Mouse (Mus musculus) stomach, postnatal 0 days (tissue): Measurements from ENCODE around the gene Acot4. TPM values are rescaled to one million over a fixed set of nuclear protein-coding genes. Genes with fewer than 3 reads are reported as not detected.

Source experiments
- ATAC-seq: fragments of 200-750 bp; cut with Nextera tagmentation; 2 replicates; pipeline ENCODE4 v1.8.0; 2017; ENCODE audit not compliant: low FRiP score, low TSS enrichment
- DNase-seq: peaks from one replicate; pipeline ENCODE4 v3.0.0-alpha.2; 2016; ENCODE audit warnings: low spot score
- H3K27ac ChIP-seq: fragments of 300-500 bp; sonication (generic); replicated peaks from 2 replicates; pipeline ENCODE4 v1.5.1; 2014; ENCODE audit warnings: mild to moderate bottlenecking, control low read depth
- H3K27me3 ChIP-seq: fragments of 300-500 bp; sonication (generic); 2 replicates; pipeline ENCODE4 v1.6.1; 2014; ENCODE audit warnings: low read length; ENCODE audit not compliant: control insufficient read depth, insufficient read depth
- H3K36me3 ChIP-seq: fragments of 300-500 bp; sonication (generic); 2 replicates; pipeline ENCODE4 v1.6.1; 2014; ENCODE audit warnings: low read length, mixed read lengths; ENCODE audit not compliant: control insufficient read depth, insufficient read depth
- H3K4me1 ChIP-seq: fragments of 300-500 bp; sonication (generic); replicated peaks from 2 replicates; pipeline ENCODE4 v1.6.1; 2014; ENCODE audit warnings: antibody characterized with exemption; ENCODE audit not compliant: control insufficient read depth, insufficient read depth
- H3K4me2 ChIP-seq: fragments of 300-500 bp; sonication (generic); replicated peaks from 2 replicates; pipeline ENCODE4 v1.6.1; 2014; ENCODE audit warnings: low read depth, mild to moderate bottlenecking, control low read depth, moderate library complexity
- H3K4me3 ChIP-seq: fragments of 300-500 bp; sonication (generic); 2 replicates; pipeline ENCODE4 v1.5.1; 2014; ENCODE audit warnings: low read depth, low read length, control low read depth
- H3K9ac ChIP-seq: fragments of 300-500 bp; sonication (generic); 2 replicates; pipeline ENCODE4 v1.6.1; 2014; ENCODE audit warnings: mild to moderate bottlenecking, low read length, control low read depth, mixed read lengths
- H3K9me3 ChIP-seq: fragments of 300-500 bp; sonication (generic); 2 replicates; pipeline ENCODE4 v1.6.1; 2016; ENCODE audit warnings: low read length; ENCODE audit not compliant: control insufficient read depth
- CTCF ChIP-seq: IDR thresholded peaks from 2 replicates; pipeline ENCODE4 v1.5.1; 2016; ENCODE audit warnings: antibody characterized with exemption, low read depth, mild to moderate bottlenecking, moderate library complexity
- EP300 ChIP-seq: optimal IDR thresholded peaks from 2 replicates; pipeline ENCODE3; 2016; ENCODE audit warnings: antibody characterized with exemption
- WGBS: fragments of 180-500 bp; shearing (Covaris S2); extraction: QIAGEN DNeasy Blood & Tissue Kit; methylation state at CpG from one replicate; pipeline ENCODE4 v1.1.7; 2014; 5-methylcytosine and 5-hydroxymethylcytosine counted together
- polyA plus RNA-seq: library from polyadenylated mRNA; unstranded; fragments of >200 nt; fragmentation: Nextera tagmentation; extraction: Ambion mirVana; gene quantifications from 2 replicates; pipeline ENCODE4 v1.2.1, GENCODE M21; 2015

Acot4 gene
- polyA plus RNA-seq, 1 experiment from 2014 or later, result 1.2 TPM

- 83% methylated on average over 5 of the region's 5 CpGs for WGBS
- DNase-seq (no peak), ATAC-seq (no peak)
- Histone ChIP-seq H3K4me2 (no peak within 1 kb of the TSS), H3K9ac (no peak within 1 kb of the TSS), H3K36me3 (no peaks in the 10 kb centered on the region), H3K9me3 (no peaks in the 10 kb centered on the region), H3K4me3 (no peak within 1 kb of the TSS), H3K27ac (no peak within 1 kb of the TSS), H3K27me3 (no peaks in the 10 kb centered on the region), H3K4me1 (no peaks in the 10 kb centered on the region)
- no peak for TF ChIP-seq EP300
- TF ChIP-seq CTCF, result no peak
These were observed 13.8 kb downstream of the Acot4 start, which contains the start of gene Acot3 for GRCm38 (mm10) chr12:84051937-84052474. Gene Acot3, plus strand, starts transcription at chr12:84052144.

- H3K27ac ChIP-seq, result no peak overlapping the region
These were observed 14.4 kb downstream of the Acot4 start for GRCm38 (mm10) chr12:84052609-84053008.

GRCm38 (mm10) chr12:84053173-84053572 is 15.0 kb downstream of the Acot4 start:
- no peaks in the 10 kb centered on the region for H3K36me3 ChIP-seq
- ATAC-seq (no peak), DNase-seq (no peak)
- H3K4me2 ChIP-seq, result peak overlapping the region; percentile 62
- no peak overlapping the region for H3K27ac ChIP-seq
- H3K9me3 ChIP-seq, result no peaks in the 10 kb centered on the region
- WGBS, result 11% methylated on average over 16 of the region's 16 CpGs
- no peaks in the 10 kb centered on the region for H3K4me1 ChIP-seq
- no peaks in the 10 kb centered on the region for H3K27me3 ChIP-seq
- H3K9ac ChIP-seq, result no peak overlapping the region
- H3K4me3 ChIP-seq, result peak overlapping the region; percentile 33
- TF ChIP-seq CTCF (no peak), EP300 (no peak)

More at GRCm38 (mm10) chr12:84052609-84053008, 14.4 kb downstream of the Acot4 start:
- 75% methylated on average over 7 of the region's 7 CpGs for WGBS
- no peak for ATAC-seq
- H3K9ac ChIP-seq, result no peak overlapping the region
- no peak for DNase-seq
- no peaks in the 10 kb centered on the region for H3K9me3 ChIP-seq
- H3K27me3 ChIP-seq, result no peaks in the 10 kb centered on the region
- TF ChIP-seq EP300 (no peak), CTCF (no peak)
- H3K4me3 ChIP-seq, result no peak overlapping the region
- no peak overlapping the region for H3K4me2 ChIP-seq
- no peaks in the 10 kb centered on the region for H3K36me3 ChIP-seq
- no peaks in the 10 kb centered on the region for H3K4me1 ChIP-seq

- H3K4me1 ChIP-seq, result no peaks in the 10 kb centered on the region
- H3K27me3 ChIP-seq, result no peaks in the 10 kb centered on the region
- DNase-seq (peak; percentile 38), ATAC-seq (no peak)
- no peak for TF ChIP-seq EP300
- TF ChIP-seq CTCF, result peak; percentile 35
- no peaks in the 10 kb centered on the region for H3K9me3 ChIP-seq
- no peak overlapping the region for H3K27ac ChIP-seq
- H3K4me2 ChIP-seq, result peak overlapping the region; percentile 62
- H3K9ac ChIP-seq, result no peak overlapping the region
- H3K4me3 ChIP-seq, result peak overlapping the region; percentile 33
- no peaks in the 10 kb centered on the region for H3K36me3 ChIP-seq
- WGBS, result 4% methylated on average over 41 of the region's 46 CpGs
These were observed 15.7 kb downstream of the Acot4 start for GRCm38 (mm10) chr12:84053679-84054391.

GRCm38 (mm10) chr12:84060946-84061345 is 22.8 kb downstream of the Acot4 start:
- H3K36me3 ChIP-seq, result no peaks in the 10 kb centered on the region
- WGBS, result 35% methylated on average over 2 of the region's 2 CpGs

GRCm38 (mm10) chr12:84062336-84062735 is 24.2 kb downstream of the Acot4 start:
- H3K36me3 ChIP-seq, result no peaks in the 10 kb centered on the region
- no peak overlapping the region for H3K4me2 ChIP-seq
- no peak for DNase-seq
- no peak overlapping the region for H3K9ac ChIP-seq
- H3K27me3 ChIP-seq, result no peaks in the 10 kb centered on the region
- no peaks in the 10 kb centered on the region for H3K9me3 ChIP-seq
- H3K27ac ChIP-seq, result no peak overlapping the region
- no peaks in the 10 kb centered on the region for H3K4me1 ChIP-seq
- no peak overlapping the region for H3K4me3 ChIP-seq
- no peak for ATAC-seq
- WGBS, result 89% methylated on average over 20 of the region's 20 CpGs
- TF ChIP-seq CTCF (no peak), EP300 (no peak)

More at GRCm38 (mm10) chr12:84060946-84061345, 22.8 kb downstream of the Acot4 start:
- no peak for DNase-seq
- no peak overlapping the region for H3K9ac ChIP-seq
- H3K4me1 ChIP-seq, result no peaks in the 10 kb centered on the region
- H3K27ac ChIP-seq, result no peak overlapping the region
- no peaks in the 10 kb centered on the region for H3K9me3 ChIP-seq
- peak; percentile 70 for TF ChIP-seq CTCF
- no peak for TF ChIP-seq EP300
- no peak overlapping the region for H3K4me3 ChIP-seq
- ATAC-seq, result peak; percentile 38; the same call in 1 of the 2 replicates
- H3K27me3 ChIP-seq, result no peaks in the 10 kb centered on the region
- no peak overlapping the region for H3K4me2 ChIP-seq
